Mouse (Mus musculus) urinary bladder, postnatal 4 days (tissue): Measurements from ENCODE around the gene Vps26b.
A peak's percentile ranks its signal among the peaks of the same experiment; 100 is the strongest.

Experiments
- DNase-seq, 2 experiments: peaks; one replicate each; pipeline ENCODE4 v3.0.0; 2021 to 2022; ENCODE audit warnings: low spot score in 2 of 2

The Vps26b gene

GRCm38 (mm10) chr9:26997062-26997461 lies 32.8 kb downstream of the Vps26b start:
- DNase-seq = peak in 1 of 2 experiments; percentile 4

- DNase-seq = peak in 1 of 2 experiments; percentile 38
These were observed 36.0 kb downstream of the Vps26b start for GRCm38 (mm10) chr9:26993900-26994299.

GRCm38 (mm10) chr9:26993118-26993517 lies 36.7 kb downstream of the Vps26b start:
- no peak for DNase-seq

GRCm38 (mm10) chr9:26990181-26990580 lies 39.7 kb downstream of the Vps26b start:
- no peak for DNase-seq

- DNase-seq = no peak
These were observed 44.1 kb downstream of the Vps26b start for GRCm38 (mm10) chr9:26985668-26986277.

- no peak for DNase-seq
These were observed 44.7 kb downstream of the Vps26b start for GRCm38 (mm10) chr9:26985090-26985613.

- no peak for DNase-seq
These were observed 51.1 kb downstream of the Vps26b start for GRCm38 (mm10) chr9:26978776-26979175.

GRCm38 (mm10) chr9:26977754-26978153 lies 52.1 kb downstream of the Vps26b start:
- DNase-seq = no peak
